In genomic region chr9:64702391-64702790, GRCm38 (mm10) we compare ENCODE assay signal across 30 mouse cellular contexts. TPM values are rescaled to one million over a fixed set of nuclear protein-coding genes. Genes with fewer than 3 reads are reported as not detected.
DNase-seq lines count a peak whose midpoint lies in the region; ATAC-seq and TF ChIP-seq lines count a peak whose summit lies in the region.
"Had no signal": no experiment of that assay in that cellular context is flagged by ENCODE, and none has a peak within 500 bp of the region (broad histone marks: within the 10 kb centered on the region; RNA-seq: fewer than 3 reads in every experiment).

No protein-coding gene starts in this region.

- no peak for ATAC-seq in kidney, embryonic 15.5 days (replicated peaks; ENCODE audit: low FRiP score)
- ATAC-seq in intestine, embryonic 15.5 days: no peak
- no peak for ATAC-seq in stomach, embryonic 16.5 days (ENCODE audit: insufficient read depth, low FRiP score)
- ATAC-seq: activated CD4-positive, CD25-positive, alpha-beta regulatory T cell, adult 4 months; forebrain, embryonic 16.5 days; hindbrain, postnatal 0 days had no signal

- TF ChIP-seq CTCF in kidney, adult 2 months (conservative IDR thresholded peaks at IDR 0.05; ENCODE audit: insufficient read depth, insufficient read length, low read depth, low read length): no peak

- H3K4me1 ChIP-seq in kidney, adult 2 months (ENCODE audit: control insufficient read depth, insufficient read depth, low read length): peaks cover 48% of the 10 kb centered on the region
- H3K4me1 ChIP-seq in kidney, embryonic 15.5 days: peaks cover 41% of the 10 kb centered on the region
- 0 out of 2 replicates have a peak, but pooled peaks cover 25% of the 10 kb centered on the region for H3K4me1 ChIP-seq in intestine, embryonic 15.5 days (replicated peaks)
- peaks cover 15% of the 10 kb centered on the region; the same call in 1 of the 2 replicates for H3K4me1 ChIP-seq in stomach, embryonic 16.5 days (ENCODE audit: control insufficient read depth, insufficient read depth, low read length)
- H3K4me1 ChIP-seq: midbrain, embryonic 12.5 days; neural tube, embryonic 12.5 days had no signal

- H3K4me2 ChIP-seq in kidney, embryonic 15.5 days: no peak overlapping the region
- no peak overlapping the region for H3K4me2 ChIP-seq in intestine, embryonic 15.5 days (replicated peaks)
- no peak overlapping the region for H3K4me2 ChIP-seq in stomach, embryonic 16.5 days (ENCODE audit: low read depth, low read length)
- H3K4me2 ChIP-seq: embryonic facial prominence, embryonic 13.5 days; hindbrain, embryonic 12.5 days; lung, embryonic 15.5 days; midbrain, embryonic 12.5 days; neural tube, embryonic 12.5 days had no signal

- H3K27ac ChIP-seq in kidney, adult 2 months (ENCODE audit: insufficient read depth, low read depth, low read length): 0 out of 2 replicates have a peak overlapping the region, but pooled peaks have one; percentile 17
- no peak overlapping the region for H3K27ac ChIP-seq in kidney, embryonic 15.5 days
- 0 out of 2 replicates have a peak overlapping the region, but pooled peaks have one; percentile 18 for H3K27ac ChIP-seq in intestine, embryonic 15.5 days
- H3K27ac ChIP-seq in stomach, embryonic 16.5 days (ENCODE audit: low read length): peak overlapping the region; percentile 20; the same call in 1 of the 2 replicates
- H3K27ac ChIP-seq: embryonic facial prominence, embryonic 13.5 days; heart, adult 2 months; hindbrain, embryonic 12.5 days; hindbrain, postnatal 0 days; lung, embryonic 15.5 days; midbrain, embryonic 12.5 days; neural tube, embryonic 12.5 days had no signal

- H3K9me3 ChIP-seq in kidney, embryonic 15.5 days (replicated peaks): no peaks in the 10 kb centered on the region
- H3K9me3 ChIP-seq in intestine, embryonic 15.5 days: no peaks in the 10 kb centered on the region
- H3K9me3 ChIP-seq in stomach, embryonic 16.5 days (replicated peaks; ENCODE audit: control insufficient read depth, low read length): no peaks in the 10 kb centered on the region
- H3K9me3 ChIP-seq: embryonic facial prominence, embryonic 13.5 days; hindbrain, embryonic 12.5 days; lung, embryonic 15.5 days; megakaryocyte, embryonic 14.5 days; midbrain, embryonic 12.5 days; neural tube, embryonic 12.5 days had no signal

- H3K4me3 ChIP-seq in kidney, adult 2 months (ENCODE audit: insufficient read depth, low read depth, low read length): no peak overlapping the region
- no peak overlapping the region for H3K4me3 ChIP-seq in kidney, embryonic 15.5 days (replicated peaks)
- H3K4me3 ChIP-seq in intestine, embryonic 15.5 days (replicated peaks): no peak overlapping the region
- no peak overlapping the region for H3K4me3 ChIP-seq in stomach, embryonic 16.5 days (replicated peaks; ENCODE audit: low read length)
- H3K4me3 ChIP-seq: embryonic facial prominence, embryonic 13.5 days; erythroblast, embryonic 14.5 days; gastrocnemius, adult 2 months; heart, adult 2 months; hindbrain, embryonic 12.5 days; lung, embryonic 15.5 days; megakaryocyte, embryonic 14.5 days; midbrain, embryonic 12.5 days; myocyte; neural tube, embryonic 12.5 days had no signal

- H3K27me3 ChIP-seq in kidney, adult 2 months (replicated peaks; ENCODE audit: control insufficient read depth, insufficient read depth, low read length): no peaks in the 10 kb centered on the region
- H3K27me3 ChIP-seq in kidney, embryonic 15.5 days: no peaks in the 10 kb centered on the region
- no peaks in the 10 kb centered on the region for H3K27me3 ChIP-seq in intestine, embryonic 15.5 days (replicated peaks)
- no peaks in the 10 kb centered on the region for H3K27me3 ChIP-seq in stomach, embryonic 16.5 days (ENCODE audit: control insufficient read depth, insufficient read depth, low read length)
- H3K27me3 ChIP-seq: CH12.LX; embryonic facial prominence, embryonic 13.5 days; hindbrain, embryonic 12.5 days; lung, embryonic 15.5 days; megakaryocyte, embryonic 14.5 days; midbrain, embryonic 12.5 days; neural tube, embryonic 12.5 days had no signal

- TF ChIP-seq POLR2A in kidney, adult 2 months (IDR thresholded peaks at IDR 0.05; ENCODE audit: low read depth, low read length): no peak

- no peaks in the 10 kb centered on the region; the same call in 1 of the 2 replicates for H3K36me3 ChIP-seq in kidney, adult 2 months (ENCODE audit: control insufficient read depth, insufficient read depth, low read length)
- peaks cover 44% of the 10 kb centered on the region for H3K36me3 ChIP-seq in kidney, embryonic 15.5 days
- H3K36me3 ChIP-seq in intestine, embryonic 15.5 days: 0 out of 2 replicates have a peak, but pooled peaks cover 3% of the 10 kb centered on the region
- H3K36me3 ChIP-seq in stomach, embryonic 16.5 days (ENCODE audit: control insufficient read depth, insufficient read depth, low read length): no peaks in the 10 kb centered on the region

- peak; percentile 65 for DNase-seq in heart, adult 11 months
- DNase-seq in heart, postnatal 4 days: no peak
- no peak for DNase-seq in kidney, adult 2 months
- DNase-seq in adrenal gland, postnatal 10 days: no peak
- no peak for DNase-seq in spleen, adult 18-20 months
- DNase-seq: adrenal gland, adult 8-10 months; cerebellum, adult 11 months; cerebellum, adult 9-11 months; embryo, embryonic 11 days; gastrocnemius, postnatal 36 days; kidney, adult 11 months; right cerebral cortex, postnatal 4 days; thymus, postnatal 36 days had no signal

- no peak overlapping the region for H3K9ac ChIP-seq in kidney, embryonic 15.5 days
- H3K9ac ChIP-seq in intestine, embryonic 15.5 days: no peak overlapping the region
- no peak overlapping the region for H3K9ac ChIP-seq in stomach, embryonic 16.5 days (ENCODE audit: low read length)
- H3K9ac ChIP-seq: embryonic facial prominence, embryonic 13.5 days; hindbrain, embryonic 12.5 days; lung, embryonic 15.5 days; midbrain, embryonic 12.5 days; neural tube, embryonic 12.5 days had no signal

RNA-seq across cellular contexts. Expression of gene Rab11a, which starts 35.2 kb away (rescaled TPM):
- total RNA-seq in heart, postnatal 4 days (2021): 100 to 1,000 TPM; 268 to 285 TPM
- 124 and 188 TPM in 2 replicates for polyA plus RNA-seq in kidney, adult 2 months (2012; rRNA removed)
- polyA plus RNA-seq in kidney, embryonic 15.5 days (2015; fragmentation: Nextera tagmentation; extraction: Ambion mirVana): 550 and 571 TPM in 2 replicates
- 512 and 519 TPM in 2 replicates for polyA plus RNA-seq in intestine, embryonic 15.5 days (2015; fragmentation: Nextera tagmentation; extraction: Ambion mirVana)
- 535 and 653 TPM in 2 replicates for polyA plus RNA-seq in stomach, embryonic 16.5 days (2015; fragmentation: Nextera tagmentation; extraction: Ambion mirVana)
- total RNA-seq in adrenal gland, postnatal 10 days (2021): 100 to 1,000 TPM; 258 to 267 TPM
